In genomic region chr5:66618597-66618996, GRCm38 (mm10) we compare ENCODE assay signal across 8 mouse cellular contexts. TPM values are rescaled to one million over a fixed set of nuclear protein-coding genes. Genes with fewer than 3 reads are reported as not detected.
A peak's percentile ranks its signal among the peaks of the same experiment; 100 is the strongest.
DNase-seq lines count a peak whose midpoint lies in the region; ATAC-seq and TF ChIP-seq lines count a peak whose summit lies in the region.

Apbb2 (minus strand) TSS chr5:66618784.

- peak; percentile 96 for DNase-seq in midbrain, postnatal 0 days (ENCODE audit: low spot score)
- peak; percentile 68 to 79 for DNase-seq in spleen, postnatal 36 days (ENCODE audit: low spot score in 2 of 2)

- H3K4me1 ChIP-seq in erythroblast, embryonic 14.5 days (ENCODE audit: control insufficient read depth) = no peaks in the 10 kb centered on the region; the same call in 1 of the 2 replicates
- peaks cover 50% of the 10 kb centered on the region for H3K4me1 ChIP-seq in embryonic facial prominence, embryonic 15.5 days
- peaks cover 24% of the 10 kb centered on the region for H3K4me1 ChIP-seq in heart, embryonic 11.5 days (ENCODE audit: control insufficient read depth, insufficient read depth, low read length)
- peaks cover 51% of the 10 kb centered on the region for H3K4me1 ChIP-seq in kidney, embryonic 15.5 days
- peaks cover 48% of the 10 kb centered on the region for H3K4me1 ChIP-seq in limb, embryonic 15.5 days
- peaks cover 12% of the 10 kb centered on the region; the same call in 1 of the 2 replicates for H3K4me1 ChIP-seq in midbrain, postnatal 0 days (ENCODE audit: insufficient read depth, low read length)

- peak within 1 kb of the TSS; percentile 86 for H3K4me2 ChIP-seq in embryonic facial prominence, embryonic 15.5 days (replicated peaks)
- peak within 1 kb of the TSS; percentile 86 for H3K4me2 ChIP-seq in heart, embryonic 11.5 days
- H3K4me2 ChIP-seq in kidney, embryonic 15.5 days = peak within 1 kb of the TSS; percentile 81
- peak within 1 kb of the TSS; percentile 84 for H3K4me2 ChIP-seq in limb, embryonic 15.5 days
- H3K4me2 ChIP-seq in midbrain, postnatal 0 days (ENCODE audit: low read depth, low read length, poor library complexity, severe bottlenecking) = peak within 1 kb of the TSS; percentile 73

- H3K27me3 ChIP-seq in erythroblast, embryonic 14.5 days (ENCODE audit: control insufficient read depth) = peaks cover 52% of the 10 kb centered on the region
- H3K27me3 ChIP-seq in embryonic facial prominence, embryonic 15.5 days = no peaks in the 10 kb centered on the region
- no peaks in the 10 kb centered on the region for H3K27me3 ChIP-seq in heart, embryonic 11.5 days (ENCODE audit: control insufficient read depth, insufficient read depth, low read length)
- no peaks in the 10 kb centered on the region; the same call in 1 of the 2 replicates for H3K27me3 ChIP-seq in kidney, embryonic 15.5 days
- H3K27me3 ChIP-seq in limb, embryonic 15.5 days = no peaks in the 10 kb centered on the region
- H3K27me3 ChIP-seq in midbrain, postnatal 0 days (ENCODE audit: insufficient read depth, low read length) = no peaks in the 10 kb centered on the region

- H3K9ac ChIP-seq in embryonic facial prominence, embryonic 15.5 days = peak within 1 kb of the TSS; percentile 94
- peak within 1 kb of the TSS; percentile 89 for H3K9ac ChIP-seq in heart, embryonic 11.5 days (ENCODE audit: low read depth, low read length)
- peak within 1 kb of the TSS; percentile 92 for H3K9ac ChIP-seq in kidney, embryonic 15.5 days
- peak within 1 kb of the TSS; percentile 94 for H3K9ac ChIP-seq in limb, embryonic 15.5 days
- H3K9ac ChIP-seq in midbrain, postnatal 0 days (replicated peaks; ENCODE audit: low read length, poor library complexity, severe bottlenecking) = peak within 1 kb of the TSS; percentile 96

- H3K36me3 ChIP-seq in erythroblast, embryonic 14.5 days (ENCODE audit: control insufficient read depth) = no peaks in the 10 kb centered on the region
- no peaks in the 10 kb centered on the region for H3K36me3 ChIP-seq in embryonic facial prominence, embryonic 15.5 days
- H3K36me3 ChIP-seq in heart, embryonic 11.5 days (ENCODE audit: control insufficient read depth, insufficient read depth, low read length) = no peaks in the 10 kb centered on the region
- H3K36me3 ChIP-seq in kidney, embryonic 15.5 days = no peaks in the 10 kb centered on the region
- H3K36me3 ChIP-seq in limb, embryonic 15.5 days = no peaks in the 10 kb centered on the region
- no peaks in the 10 kb centered on the region for H3K36me3 ChIP-seq in midbrain, postnatal 0 days (ENCODE audit: insufficient read depth, low read length)

- peak; percentile 75 for TF ChIP-seq CTCF in midbrain, postnatal 0 days (IDR thresholded peaks at IDR 0.05)

- no peak for ATAC-seq in erythroblast, adult 5-6 weeks (replicated peaks; ENCODE audit: low FRiP score, poor library complexity, severe bottlenecking)
- ATAC-seq in embryonic facial prominence, embryonic 15.5 days (ENCODE audit: insufficient number of reproducible peaks, low FRiP score, low TSS enrichment, low read depth) = peak; percentile 98
- peak; percentile 89 for ATAC-seq in heart, embryonic 11.5 days (replicated peaks; ENCODE audit: insufficient number of reproducible peaks, low FRiP score, low TSS enrichment)
- peak; percentile 95 for ATAC-seq in kidney, embryonic 15.5 days (replicated peaks; ENCODE audit: low FRiP score)
- peak; percentile 95 for ATAC-seq in limb, embryonic 15.5 days (ENCODE audit: insufficient number of reproducible peaks, low FRiP score, low TSS enrichment, low read depth)
- ATAC-seq in midbrain, postnatal 0 days (ENCODE audit: low FRiP score) = peak; percentile 93

- H3K4me3 ChIP-seq in erythroblast, embryonic 14.5 days (replicated peaks) = peak within 1 kb of the TSS; percentile 47
- H3K4me3 ChIP-seq in embryonic facial prominence, embryonic 15.5 days (replicated peaks) = peak within 1 kb of the TSS; percentile 91
- peak within 1 kb of the TSS; percentile 93 for H3K4me3 ChIP-seq in heart, embryonic 11.5 days (ENCODE audit: low read depth, low read length)
- H3K4me3 ChIP-seq in kidney, embryonic 15.5 days (replicated peaks) = peak within 1 kb of the TSS; percentile 92
- H3K4me3 ChIP-seq in limb, embryonic 15.5 days = peak within 1 kb of the TSS; percentile 84
- H3K4me3 ChIP-seq in midbrain, postnatal 0 days (ENCODE audit: low read depth, low read length) = peak within 1 kb of the TSS; percentile 94

- 0% methylated on average over 39 of the region's 39 CpGs for WGBS in embryonic facial prominence, embryonic 15.5 days
- 0% methylated on average over 36 of the region's 39 CpGs for WGBS in heart, embryonic 11.5 days (ENCODE audit: insufficient replicate concordance)
- 0% methylated on average over 32 of the region's 39 CpGs for WGBS in kidney, embryonic 15.5 days
- WGBS in limb, embryonic 15.5 days = under 1% methylated on average over 36 of the region's 39 CpGs
- WGBS in midbrain, postnatal 0 days = 1% methylated on average over 35 of the region's 39 CpGs

- no peaks in the 10 kb centered on the region for H3K9me3 ChIP-seq in erythroblast, embryonic 14.5 days (ENCODE audit: control insufficient read depth, low read length)
- H3K9me3 ChIP-seq in embryonic facial prominence, embryonic 15.5 days (replicated peaks) = no peaks in the 10 kb centered on the region
- H3K9me3 ChIP-seq in heart, embryonic 11.5 days (replicated peaks; ENCODE audit: control insufficient read depth, low read length) = no peaks in the 10 kb centered on the region
- H3K9me3 ChIP-seq in kidney, embryonic 15.5 days (replicated peaks) = no peaks in the 10 kb centered on the region
- no peaks in the 10 kb centered on the region for H3K9me3 ChIP-seq in limb, embryonic 15.5 days
- H3K9me3 ChIP-seq in midbrain, postnatal 0 days (ENCODE audit: low read length) = no peaks in the 10 kb centered on the region

- peak within 1 kb of the TSS; percentile 98 for H3K27ac ChIP-seq in embryonic facial prominence, embryonic 15.5 days (replicated peaks)
- peak within 1 kb of the TSS; percentile 91 for H3K27ac ChIP-seq in heart, embryonic 11.5 days (ENCODE audit: low read depth, low read length)
- H3K27ac ChIP-seq in kidney, embryonic 15.5 days = peak within 1 kb of the TSS; percentile 99
- peak within 1 kb of the TSS; percentile 98 for H3K27ac ChIP-seq in limb, embryonic 15.5 days
- H3K27ac ChIP-seq in midbrain, postnatal 0 days (ENCODE audit: low read depth, low read length) = peak within 1 kb of the TSS; percentile 91

RNA-seq across cellular contexts. Expression of gene Apbb2, which starts in this region (rescaled TPM):
- 0.06 TPM in 1 of 2 replicates, not detected in the other for polyA plus RNA-seq in erythroblast, embryonic 14.5 days (2012)
- not detected in 2 replicates for total RNA-seq in erythroblast, adult 5-6 weeks (2015; ENCODE audit: low replicate concordance)
- total RNA-seq in erythroblast, adult 5-6 weeks (2017; ENCODE audit: low replicate concordance) = 0.34 TPM in 1 of 2 replicates, not detected in the other
- 43.6 and 54.7 TPM in 2 replicates for polyA plus RNA-seq in embryonic facial prominence, embryonic 15.5 days (2015; fragmentation: Nextera tagmentation; extraction: Ambion mirVana)
- polyA plus RNA-seq in heart, embryonic 11.5 days (2014; fragmentation: Nextera tagmentation; extraction: Ambion mirVana) = 25.9 and 28.0 TPM in 2 replicates
- polyA plus RNA-seq in kidney, embryonic 15.5 days (2015; fragmentation: Nextera tagmentation; extraction: Ambion mirVana) = 57.5 and 65.4 TPM in 2 replicates
- polyA plus RNA-seq in limb, embryonic 15.5 days (2015; fragmentation: Nextera tagmentation; extraction: Ambion mirVana) = 43.2 and 45.6 TPM in 2 replicates
- 60.6 and 73.7 TPM in 2 replicates for total RNA-seq in midbrain, postnatal 0 days (2014; rRNA removed)
- polyA plus RNA-seq in midbrain, postnatal 0 days (2015; fragmentation: Nextera tagmentation; extraction: Ambion mirVana) = 66.6 and 76.0 TPM in 2 replicates

Comparison
In these comparisons a context has a peak if more than half of its experiments do, and no peak if none do; other contexts are left out.
1. RNA of gene Apbb2 (total RNA-seq): 60.6 to 73.7 TPM in midbrain, postnatal 0 days; 0.34 TPM in erythroblast, adult 5-6 weeks; every median in the first group is over 10 times any median in the second.
2. RNA of gene Apbb2 (polyA plus RNA-seq): 66.6 to 76.0 TPM in midbrain, postnatal 0 days, 57.5 to 65.4 TPM in kidney, embryonic 15.5 days, 43.6 to 54.7 TPM in embryonic facial prominence, embryonic 15.5 days, 43.2 to 45.6 TPM in limb, embryonic 15.5 days and 25.9 to 28.0 TPM in heart, embryonic 11.5 days; 0.06 TPM in erythroblast, embryonic 14.5 days; every median in the first group is over 10 times any median in the second.
3. Peak in every context shown above with its lines, with median percentiles within 50 percentile points of each other: H3K4me3 ChIP-seq, H3K27ac ChIP-seq, H3K4me2 ChIP-seq and H3K9ac ChIP-seq.